Mouse (Mus musculus) spleen, postnatal 36 days (tissue): ENCODE data around the gene Zfp697.
"Not testable (repeated sequence)": the region's sequence is repeated elsewhere in the genome, so short reads cannot be mapped to it uniquely, and the experiment has no call there.

Experiments used
- DNase-seq, 2 experiments: peaks; one replicate each; pipeline ENCODE4 v3.0.0; 2022; ENCODE audit warnings: low spot score in 2 of 2, mixed read lengths in 1 of 2

The Zfp697 gene

GRCm38 (mm10) chr3:98629633-98630032 lies 247.4 kb downstream of the Zfp697 start:
- no peak for DNase-seq

GRCm38 (mm10) chr3:98630152-98630551 lies 247.9 kb downstream of the Zfp697 start, which contains the start of gene Hsd3b5:
Gene Hsd3b5, minus strand, starts transcription at chr3:98630252.
- no peak for DNase-seq

- no peak for DNase-seq
Observed at GRCm38 (mm10) chr3:98635145-98635544, 252.9 kb downstream of the Zfp697 start.

- no peak for DNase-seq
Observed at GRCm38 (mm10) chr3:98680786-98681185, 298.5 kb downstream of the Zfp697 start.

DNA sequence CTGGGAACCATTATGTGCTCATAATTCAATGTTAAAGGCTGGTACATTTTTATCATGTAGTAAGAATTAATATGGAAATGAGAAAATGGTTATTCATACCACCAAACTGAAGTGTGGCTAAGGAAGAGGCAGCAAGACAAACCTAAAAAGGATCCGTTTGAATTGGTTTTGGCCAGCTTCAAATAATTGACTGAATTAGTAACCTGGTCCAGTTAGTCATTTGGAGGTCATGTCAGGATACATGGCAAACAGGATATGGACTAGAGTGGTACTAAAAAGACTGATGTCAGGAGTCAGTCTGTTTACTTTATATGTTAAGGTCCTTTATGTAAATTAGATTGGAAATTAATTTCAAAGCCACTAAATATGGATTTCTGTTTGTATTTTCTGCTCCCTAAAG lies 300.1 kb downstream of the Zfp697 start:
- no peak for DNase-seq

GRCm38 (mm10) chr3:98720740-98721139 lies 338.5 kb downstream of the Zfp697 start:
- no peak for DNase-seq

DNA sequence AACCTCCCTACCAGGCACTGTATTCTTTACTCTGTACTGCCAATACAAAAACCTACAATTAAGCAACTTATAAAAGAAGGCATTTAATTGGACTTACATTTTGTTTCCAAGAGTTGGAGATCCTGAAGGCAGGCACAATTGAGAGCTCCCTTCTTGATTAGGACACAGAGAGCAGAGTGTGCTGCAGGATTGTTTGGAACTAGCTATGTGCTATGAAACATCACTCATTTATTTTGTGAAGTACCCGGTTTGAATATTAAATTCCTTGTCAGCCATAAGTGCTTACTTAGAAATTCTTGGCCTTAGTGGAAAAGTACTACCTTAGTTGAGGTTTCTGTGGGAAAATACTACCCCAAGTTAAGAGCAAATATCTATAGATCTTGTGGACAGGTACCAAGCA lies 342.1 kb downstream of the Zfp697 start, which contains the start of gene Hsd3b2:
Gene Hsd3b2 (minus strand): TSS at position 168 of the 400 bp plus-strand sequence.
- DNase-seq, result no peak

- DNase-seq, result no peak
Observed at GRCm38 (mm10) chr3:98726281-98726680, 344.0 kb downstream of the Zfp697 start.

GRCm38 (mm10) chr3:98733724-98734123 lies 351.5 kb downstream of the Zfp697 start:
- no peak for DNase-seq

- no peak for DNase-seq
Observed at GRCm38 (mm10) chr3:98734340-98734739, 352.1 kb downstream of the Zfp697 start.

DNA sequence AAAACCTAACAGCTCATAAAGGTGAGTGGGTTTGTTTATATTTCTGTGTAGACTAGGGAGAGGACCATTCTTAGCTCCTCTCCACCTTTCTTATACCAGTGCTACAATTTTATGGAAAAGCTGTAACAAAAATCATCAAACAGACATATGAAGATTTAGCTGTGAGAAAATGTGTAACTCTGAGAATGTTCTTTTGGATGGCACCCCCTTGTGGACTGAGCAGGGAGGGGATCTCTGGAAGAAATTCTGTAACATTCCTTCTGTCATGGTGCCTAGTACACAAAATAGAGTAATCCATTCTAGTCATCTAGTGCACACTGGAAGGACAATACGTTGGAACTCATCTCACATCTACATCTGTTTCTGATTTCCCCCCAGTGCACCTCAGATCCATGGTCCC lies 358.8 kb downstream of the Zfp697 start:
- DNase-seq, result not testable (repeated sequence)

DNA sequence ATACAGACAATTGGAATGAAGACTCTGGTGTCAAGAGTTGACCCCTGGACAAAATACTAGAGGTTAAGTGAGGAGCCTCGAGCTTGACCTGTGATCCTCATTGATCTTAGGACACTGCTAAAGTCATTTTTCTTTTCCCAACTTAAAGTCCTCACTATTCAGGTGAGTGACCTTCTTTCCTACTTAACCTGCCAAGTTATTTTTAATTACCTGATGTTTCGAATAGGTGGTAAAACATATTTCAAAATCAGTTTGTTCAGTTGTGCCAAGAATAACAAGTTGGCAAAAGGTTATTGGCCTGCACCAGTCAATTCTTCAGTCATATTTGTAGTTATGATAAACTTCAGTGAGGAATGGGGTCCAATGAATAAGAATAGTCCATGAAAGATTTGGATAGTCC lies 369.9 kb downstream of the Zfp697 start:
- no peak for DNase-seq

DNA sequence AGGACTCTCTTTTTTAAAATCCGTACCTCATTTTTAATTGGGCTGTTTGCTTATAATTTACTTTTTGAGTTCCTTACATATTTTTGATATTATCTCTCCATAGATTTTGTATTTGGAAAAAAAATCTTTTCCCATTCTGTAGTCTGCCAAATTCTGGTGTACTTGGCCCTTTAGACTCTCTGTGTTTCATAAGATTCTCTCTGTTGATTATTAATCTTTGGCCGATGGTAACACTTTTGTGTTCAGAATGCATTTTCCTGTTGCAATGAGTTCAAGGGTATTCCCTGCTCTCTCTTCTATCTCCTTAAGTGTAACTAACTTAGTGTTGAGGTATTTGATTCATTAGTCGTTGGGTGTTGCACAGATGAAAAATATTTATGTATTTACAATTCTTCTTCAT lies 374.6 kb downstream of the Zfp697 start:
- DNase-seq, result no peak

- DNase-seq, result no peak
Observed at GRCm38 (mm10) chr3:98764155-98764554, 381.9 kb downstream of the Zfp697 start.

- no peak for DNase-seq
Observed at GRCm38 (mm10) chr3:98780921-98781320, 398.7 kb downstream of the Zfp697 start.

GRCm38 (mm10) chr3:98782181-98782868 lies 400.1 kb downstream of the Zfp697 start:
- no peak for DNase-seq

DNA sequence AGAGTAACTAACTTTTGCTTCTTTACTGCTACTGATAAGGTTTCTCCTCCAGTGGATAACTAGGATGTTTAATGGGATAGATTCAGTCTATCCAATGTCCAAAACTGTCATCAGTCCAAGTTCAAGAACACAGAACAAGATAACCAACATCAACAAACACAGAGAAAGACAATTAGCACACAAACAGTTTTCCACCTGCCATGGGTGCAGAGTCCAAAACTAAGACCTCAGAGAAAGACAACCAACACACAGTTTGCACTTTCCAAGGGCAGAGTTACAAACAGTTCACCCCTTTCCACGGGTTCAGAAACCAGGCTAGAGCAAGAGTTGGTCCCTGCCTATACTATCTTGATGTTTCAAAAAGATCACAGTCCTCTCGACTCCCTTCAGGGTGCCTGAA lies 404.3 kb downstream of the Zfp697 start:
- no peak for DNase-seq
